Mouse (Mus musculus): ENCODE measurements at regions not wholly inside any gene's neighbourhood (a gene's known extent, or its start where the extent isn't known, plus 50 kb on each side); places are given as distances from the start of the nearest gene placed in this dataset.

DNA sequence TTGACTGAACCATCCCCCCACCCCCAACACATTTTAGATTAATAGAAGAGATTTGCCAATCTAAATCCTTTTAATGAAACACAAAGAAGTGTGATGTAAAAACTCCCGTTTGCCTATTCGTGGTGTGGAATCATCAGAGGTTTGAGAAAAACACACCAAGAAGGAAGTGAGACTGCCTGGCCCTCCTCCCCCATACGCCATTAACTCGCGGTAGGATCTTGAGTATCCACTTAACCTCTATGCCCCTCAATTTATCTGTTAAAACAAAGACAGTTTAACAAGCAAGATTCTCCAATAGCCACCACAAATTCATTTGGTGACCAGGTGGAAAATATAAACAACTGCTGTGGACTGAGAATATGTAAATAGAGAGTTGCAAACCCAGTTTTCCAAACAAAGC, 456.9 kb downstream of the Mdfic start:
- WGBS: 24% methylated on average over 5 of the region's 5 CpGs
- DNase-seq (ENCODE audit: low spot score): no peak

GRCm38 (mm10) chr6:16187983-16188550, 467.6 kb downstream of the Mdfic start:
- no peaks in the 10 kb centered on the region for H3K9me3 ChIP-seq (replicated peaks)
- no peak overlapping the region for H3K4me3 ChIP-seq
- 70% methylated on average over 4 of the region's 4 CpGs for WGBS
- no peaks in the 10 kb centered on the region for H3K36me3 ChIP-seq
- no peak for DNase-seq (ENCODE audit: low spot score)
- H3K27me3 ChIP-seq (ENCODE audit: low read depth, poor library complexity, severe bottlenecking): no peaks in the 10 kb centered on the region
- 0 out of 2 replicates have a peak, but pooled peaks cover 4% of the 10 kb centered on the region for H3K4me1 ChIP-seq
- no peak overlapping the region for H3K27ac ChIP-seq

More for the DNA sequence above, 456.9 kb downstream of the Mdfic start:
- Histone ChIP-seq H3K4me1 (peaks cover 20% of the 10 kb centered on the region), H3K4me3 (no peak overlapping the region), H3K36me3 (no peaks in the 10 kb centered on the region), H3K27me3 (ENCODE audit: low read depth, poor library complexity, severe bottlenecking) (no peaks in the 10 kb centered on the region), H3K9me3 (replicated peaks) (no peaks in the 10 kb centered on the region), H3K27ac (no peak overlapping the region)

DNA sequence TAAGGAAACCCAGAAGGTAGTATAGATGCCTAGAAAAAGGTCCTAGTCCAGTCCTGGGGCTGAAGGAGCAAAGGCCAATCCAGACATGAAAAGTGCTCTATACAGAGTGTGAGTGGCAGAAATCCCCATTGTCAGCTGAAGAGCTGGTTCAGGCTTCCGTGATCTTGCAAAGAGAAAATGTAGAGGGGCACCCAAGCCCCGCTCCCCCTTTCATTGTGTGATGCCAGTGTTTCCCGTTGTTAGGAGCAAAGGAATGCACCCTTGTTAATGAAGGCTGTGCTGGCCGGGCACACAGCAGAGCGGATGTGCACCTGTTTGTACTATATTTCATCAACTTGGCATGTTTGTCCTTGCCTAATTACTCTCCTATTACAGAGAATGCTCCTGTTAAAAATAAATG, 492.5 kb downstream of the Mdfic start:
- Histone ChIP-seq H3K4me3 (no peak overlapping the region), H3K9me3 (replicated peaks) (no peaks in the 10 kb centered on the region), H3K36me3 (no peaks in the 10 kb centered on the region), H3K4me1 (peaks cover 4% of the 10 kb centered on the region; the same call in 1 of the 2 replicates), H3K27me3 (ENCODE audit: low read depth, poor library complexity, severe bottlenecking) (no peaks in the 10 kb centered on the region), H3K27ac (no peak overlapping the region)
- 65% methylated on average over 5 of the region's 5 CpGs for WGBS
- DNase-seq (ENCODE audit: low spot score): no peak

- no peak for DNase-seq (ENCODE audit: low spot score)
- Histone ChIP-seq H3K36me3 (no peaks in the 10 kb centered on the region), H3K9me3 (replicated peaks) (no peaks in the 10 kb centered on the region), H3K4me1 (peaks cover 4% of the 10 kb centered on the region; the same call in 1 of the 2 replicates), H3K27ac (no peak overlapping the region), H3K27me3 (ENCODE audit: low read depth, poor library complexity, severe bottlenecking) (no peaks in the 10 kb centered on the region), H3K4me3 (no peak overlapping the region)
- 59% methylated on average over 4 of the region's 4 CpGs for WGBS
Measured at GRCm38 (mm10) chr6:16213635-16214034, 493.2 kb downstream of the Mdfic start.

GRCm38 (mm10) chr6:16221002-16221627, 500.7 kb downstream of the Mdfic start:
- H3K4me3 ChIP-seq: no peak overlapping the region
- H3K27ac ChIP-seq: no peak overlapping the region
- H3K36me3 ChIP-seq: no peaks in the 10 kb centered on the region
- H3K27me3 ChIP-seq (ENCODE audit: low read depth, poor library complexity, severe bottlenecking): no peaks in the 10 kb centered on the region
- no peaks in the 10 kb centered on the region for H3K4me1 ChIP-seq
- DNase-seq (ENCODE audit: low spot score): peak; percentile 40
- WGBS: 39% methylated on average over 3 of the region's 3 CpGs
- H3K9me3 ChIP-seq (replicated peaks): no peaks in the 10 kb centered on the region
